Mouse (Mus musculus) liver, embryonic 13.5 days (tissue): ENCODE measurements at regions not wholly inside any gene's neighbourhood (a gene's known extent, or its start where the extent isn't known, plus 50 kb on each side); places are given as distances from the start of the nearest gene placed in this dataset.
A peak's percentile ranks its signal among the peaks of the same experiment; 100 is the strongest.

Source experiments
- ATAC-seq: fragments of 200-750 bp; cut with Nextera tagmentation; 2 replicates; pipeline ENCODE4 v1.8.0; 2017; ENCODE audit warnings: low read depth, mild to moderate bottlenecking, moderate number of reproducible peaks, moderate library complexity
- DNase-seq: peaks from one replicate; pipeline ENCODE4 v3.0.0; 2022
- H3K27ac ChIP-seq: fragments of 300-500 bp; sonication (generic); 2 replicates; pipeline ENCODE4 v1.5.1; 2015; ENCODE audit warnings: moderate library complexity, mild to moderate bottlenecking, inconsistent platforms
- H3K27me3 ChIP-seq: fragments of 300-500 bp; sonication (generic); 2 replicates; pipeline ENCODE4 v1.6.1; 2015; ENCODE audit warnings: mild to moderate bottlenecking, inconsistent platforms
- H3K36me3 ChIP-seq: fragments of 300-500 bp; sonication (generic); 2 replicates; pipeline ENCODE4 v1.6.1; 2015; ENCODE audit warnings: mild to moderate bottlenecking, inconsistent platforms
- H3K4me1 ChIP-seq: fragments of 300-500 bp; sonication (generic); replicated peaks from 2 replicates; pipeline ENCODE4 v1.6.1; 2015; ENCODE audit warnings: inconsistent platforms
- H3K4me2 ChIP-seq: fragments of 300-500 bp; sonication (generic); 2 replicates; pipeline ENCODE4 v1.6.1; 2015; ENCODE audit warnings: inconsistent platforms, mild to moderate bottlenecking, moderate library complexity
- H3K4me3 ChIP-seq: fragments of 300-500 bp; sonication (generic); replicated peaks from 2 replicates; pipeline ENCODE4 v1.5.1; 2015; ENCODE audit warnings: mild to moderate bottlenecking, inconsistent platforms
- H3K9ac ChIP-seq: fragments of 300-500 bp; sonication (generic); 2 replicates; pipeline ENCODE4 v1.6.1; 2015; ENCODE audit warnings: mild to moderate bottlenecking, inconsistent platforms
- H3K9me3 ChIP-seq: fragments of 300-500 bp; sonication (generic); replicated peaks from 2 replicates; pipeline ENCODE4 v1.6.1; 2016; ENCODE audit warnings: inconsistent platforms
- WGBS: fragments of 180-500 bp; shearing (Covaris S2); methylation state at CpG from one replicate; pipeline ENCODE4 v1.1.7; 2015; ENCODE audit not compliant: insufficient replicate concordance; 5-methylcytosine and 5-hydroxymethylcytosine counted together

GRCm38 (mm10) chr1:163555185-163555584, 151.7 kb upstream of the Gorab start:
- H3K27me3 ChIP-seq: no peaks in the 10 kb centered on the region
- H3K4me1 ChIP-seq: no peaks in the 10 kb centered on the region
- ATAC-seq (no peak), DNase-seq (no peak)
- no peak overlapping the region for H3K4me3 ChIP-seq
- no peak overlapping the region for H3K9ac ChIP-seq
- WGBS: 47% methylated on average over 2 of the region's 2 CpGs
- no peaks in the 10 kb centered on the region for H3K36me3 ChIP-seq
- no peaks in the 10 kb centered on the region for H3K9me3 ChIP-seq
- no peak overlapping the region for H3K27ac ChIP-seq
- no peak overlapping the region for H3K4me2 ChIP-seq

- H3K27ac ChIP-seq: no peak overlapping the region
- WGBS: 68% methylated on average over 8 of the region's 8 CpGs
- H3K4me3 ChIP-seq: no peak overlapping the region
- H3K9me3 ChIP-seq: no peaks in the 10 kb centered on the region
- no peaks in the 10 kb centered on the region for H3K27me3 ChIP-seq
- no peaks in the 10 kb centered on the region for H3K36me3 ChIP-seq
- no peaks in the 10 kb centered on the region for H3K4me1 ChIP-seq
- no peak overlapping the region for H3K4me2 ChIP-seq
- ATAC-seq (no peak), DNase-seq (no peak)
- H3K9ac ChIP-seq: no peak overlapping the region
Measured at GRCm38 (mm10) chr1:163538776-163539492, 135.5 kb upstream of the Gorab start.

GRCm38 (mm10) chr1:163530563-163530962, 127.1 kb upstream of the Gorab start:
- whole genome bisulfite sequencing: 66% methylated on average over 4 of the region's 4 CpGs
- no peak for DNase-seq

DNA sequence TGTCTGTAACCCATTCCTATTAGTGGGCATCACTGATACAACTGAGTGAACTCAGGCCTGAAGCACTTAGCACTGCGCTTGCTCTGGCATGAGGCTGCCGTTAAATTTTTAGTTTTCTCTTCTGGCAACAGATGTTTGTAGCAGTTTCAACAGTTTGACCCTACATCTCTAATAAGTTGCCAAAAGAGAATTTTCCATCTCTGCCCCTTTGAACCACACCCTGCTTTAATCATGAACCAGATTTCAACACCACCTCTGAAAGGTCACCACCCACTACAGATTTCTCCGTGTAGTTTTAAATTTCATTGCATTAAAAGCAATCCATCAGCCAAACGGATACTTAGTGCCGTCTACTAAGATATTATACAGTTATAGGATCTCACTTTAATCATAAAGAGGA, 114.5 kb upstream of the Gorab start:
- H3K9ac ChIP-seq: no peak overlapping the region
- 68% methylated on average over 5 of the region's 5 CpGs for WGBS
- H3K4me3 ChIP-seq: no peak overlapping the region
- H3K9me3 ChIP-seq: no peaks in the 10 kb centered on the region
- no peak for DNase-seq
- no peaks in the 10 kb centered on the region for H3K27me3 ChIP-seq
- no peaks in the 10 kb centered on the region for H3K4me1 ChIP-seq
- H3K36me3 ChIP-seq: no peaks in the 10 kb centered on the region
- H3K27ac ChIP-seq: no peak overlapping the region
- no peak overlapping the region for H3K4me2 ChIP-seq
- no peak for ATAC-seq

More at GRCm38 (mm10) chr1:163530563-163530962, 127.1 kb upstream of the Gorab start:
- no peak overlapping the region for H3K9ac ChIP-seq
- no peaks in the 10 kb centered on the region for H3K4me1 ChIP-seq
- no peak for ATAC-seq
- H3K9me3 ChIP-seq: no peaks in the 10 kb centered on the region
- no peak overlapping the region for H3K27ac ChIP-seq
- no peaks in the 10 kb centered on the region for H3K36me3 ChIP-seq
- no peak overlapping the region for H3K4me2 ChIP-seq
- H3K27me3 ChIP-seq: no peaks in the 10 kb centered on the region
- H3K4me3 ChIP-seq: no peak overlapping the region

GRCm38 (mm10) chr1:163512847-163513246, 109.4 kb upstream of the Gorab start:
- Histone ChIP-seq H3K36me3 (no peaks in the 10 kb centered on the region), H3K27ac (no peak overlapping the region), H3K9ac (no peak overlapping the region), H3K9me3 (no peaks in the 10 kb centered on the region), H3K27me3 (no peaks in the 10 kb centered on the region), H3K4me2 (no peak overlapping the region), H3K4me3 (no peak overlapping the region), H3K4me1 (no peaks in the 10 kb centered on the region)
- DNase-seq (no peak), ATAC-seq (no peak)

DNA sequence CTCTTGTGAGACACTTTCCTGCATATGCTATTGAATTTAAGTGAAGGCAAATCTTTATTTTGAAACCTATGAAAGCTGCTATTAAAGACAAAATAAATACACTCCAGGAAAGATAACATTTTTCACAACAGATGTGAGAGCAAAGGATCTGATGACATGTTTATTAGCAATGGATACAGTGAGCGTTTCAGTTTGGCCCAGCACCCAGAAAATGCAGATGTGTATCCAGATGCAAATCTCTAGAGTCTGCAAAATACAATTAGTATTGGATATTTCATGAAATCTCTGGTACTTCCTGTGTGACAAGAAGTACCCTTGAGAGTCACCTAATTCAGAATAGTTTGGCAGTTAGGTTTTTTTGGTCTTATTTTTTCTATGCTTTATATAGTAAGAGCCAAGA, 108.5 kb upstream of the Gorab start:
- H3K4me3 ChIP-seq: no peak overlapping the region
- no peaks in the 10 kb centered on the region for H3K4me1 ChIP-seq
- no peaks in the 10 kb centered on the region for H3K9me3 ChIP-seq
- 57% methylated on average over 1 of the region's 1 CpGs for WGBS
- DNase-seq: no peak
- H3K36me3 ChIP-seq: no peaks in the 10 kb centered on the region
- H3K27me3 ChIP-seq: no peaks in the 10 kb centered on the region
- no peak overlapping the region for H3K4me2 ChIP-seq
- no peak for ATAC-seq
- no peak overlapping the region for H3K9ac ChIP-seq
- H3K27ac ChIP-seq: no peak overlapping the region

GRCm38 (mm10) chr1:163505035-163505434, 101.6 kb upstream of the Gorab start:
- ATAC-seq: no peak

GRCm38 (mm10) chr1:163502557-163502956, 99.1 kb upstream of the Gorab start:
- Histone ChIP-seq H3K4me3 (no peak overlapping the region), H3K4me1 (no peaks in the 10 kb centered on the region), H3K9me3 (no peaks in the 10 kb centered on the region), H3K27me3 (no peaks in the 10 kb centered on the region), H3K36me3 (no peaks in the 10 kb centered on the region), H3K27ac (no peak overlapping the region), H3K4me2 (no peak overlapping the region), H3K9ac (no peak overlapping the region)
- DNase-seq (no peak), ATAC-seq (no peak)
- 47% methylated on average over 1 of the region's 1 CpGs for WGBS

More at GRCm38 (mm10) chr1:163505035-163505434, 101.6 kb upstream of the Gorab start:
- Histone ChIP-seq H3K4me2 (no peak overlapping the region), H3K27ac (no peak overlapping the region), H3K9ac (no peak overlapping the region), H3K36me3 (no peaks in the 10 kb centered on the region), H3K9me3 (no peaks in the 10 kb centered on the region), H3K4me1 (no peaks in the 10 kb centered on the region), H3K27me3 (no peaks in the 10 kb centered on the region), H3K4me3 (no peak overlapping the region)
- WGBS: 62% methylated on average over 7 of the region's 7 CpGs
- DNase-seq: no peak

- Histone ChIP-seq H3K27me3 (no peaks in the 10 kb centered on the region), H3K4me3 (no peak overlapping the region), H3K9me3 (no peaks in the 10 kb centered on the region), H3K36me3 (no peaks in the 10 kb centered on the region), H3K9ac (no peak overlapping the region), H3K27ac (no peak overlapping the region), H3K4me2 (no peak overlapping the region), H3K4me1 (no peaks in the 10 kb centered on the region)
- DNase-seq (no peak), ATAC-seq (peak; percentile 57; the same call in 1 of the 2 replicates)
- WGBS: 27% methylated on average over 5 of the region's 5 CpGs
Measured at GRCm38 (mm10) chr1:163498398-163498958, 95.0 kb upstream of the Gorab start.

DNA sequence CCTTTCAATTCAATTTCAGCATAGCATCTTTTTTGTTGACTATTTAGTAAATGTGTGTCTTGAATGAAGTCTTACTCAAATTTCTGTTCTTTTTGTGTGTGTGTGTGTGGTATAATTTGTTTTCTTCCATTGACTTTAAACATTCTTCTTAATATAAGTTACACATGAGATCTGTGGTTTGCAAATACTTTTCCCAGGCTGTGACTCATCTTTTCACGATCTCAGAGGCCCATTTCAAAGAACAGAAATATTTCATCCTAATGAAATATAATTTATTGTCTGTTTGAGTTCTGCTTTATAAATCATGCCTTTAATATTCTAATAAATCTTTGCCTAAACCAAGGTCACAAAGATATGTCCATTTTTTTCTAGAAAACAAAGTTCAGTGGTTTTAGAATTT, 92.9 kb upstream of the Gorab start:
- Histone ChIP-seq H3K9ac (no peak overlapping the region), H3K4me3 (no peak overlapping the region), H3K4me2 (no peak overlapping the region), H3K4me1 (no peaks in the 10 kb centered on the region), H3K27me3 (no peaks in the 10 kb centered on the region), H3K9me3 (no peaks in the 10 kb centered on the region), H3K27ac (no peak overlapping the region), H3K36me3 (no peaks in the 10 kb centered on the region)
- ATAC-seq (no peak), DNase-seq (no peak)
- WGBS: 45% methylated on average over 1 of the region's 1 CpGs

GRCm38 (mm10) chr1:163488532-163488931, 85.1 kb upstream of the Gorab start:
- ATAC-seq (no peak), DNase-seq (no peak)
- Histone ChIP-seq H3K27me3 (no peaks in the 10 kb centered on the region), H3K9me3 (no peaks in the 10 kb centered on the region), H3K27ac (no peak overlapping the region), H3K36me3 (no peaks in the 10 kb centered on the region), H3K4me1 (no peaks in the 10 kb centered on the region), H3K9ac (no peak overlapping the region), H3K4me3 (no peak overlapping the region), H3K4me2 (no peak overlapping the region)
- WGBS: 60% methylated on average over 6 of the region's 6 CpGs

DNA sequence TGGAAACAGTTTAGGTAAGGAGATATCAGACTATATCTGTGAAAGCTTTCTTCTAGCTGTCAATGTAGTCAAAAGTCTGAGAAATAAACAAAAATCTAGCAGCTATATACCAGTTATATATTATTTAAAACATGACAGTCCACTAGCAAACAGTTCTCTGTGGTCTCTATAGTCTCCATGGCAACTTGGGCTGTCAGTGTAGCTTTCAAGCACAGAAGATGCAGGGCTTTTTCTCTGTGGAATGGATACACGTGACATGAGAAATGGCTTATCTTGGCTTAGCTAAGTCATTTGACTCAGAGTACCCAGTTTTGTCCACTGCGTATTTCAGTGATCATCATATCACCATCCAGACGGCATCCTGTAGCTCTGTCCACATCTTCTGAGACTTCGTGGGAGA, 84.6 kb upstream of the Gorab start:
- no peak for DNase-seq
- 65% methylated on average over 4 of the region's 4 CpGs for WGBS

More for the DNA sequence above, 84.6 kb upstream of the Gorab start:
- ATAC-seq: no peak
- H3K27me3 ChIP-seq: no peaks in the 10 kb centered on the region
- H3K36me3 ChIP-seq: no peaks in the 10 kb centered on the region
- no peak overlapping the region for H3K27ac ChIP-seq
- H3K4me2 ChIP-seq: no peak overlapping the region
- H3K9ac ChIP-seq: no peak overlapping the region
- H3K4me3 ChIP-seq: no peak overlapping the region
- H3K9me3 ChIP-seq: no peaks in the 10 kb centered on the region
- H3K4me1 ChIP-seq: no peaks in the 10 kb centered on the region
